ENCODE assay signal across 9 mouse cellular contexts in genomic region chr12:7978190-7978884, GRCm38 (mm10). TPM values are rescaled to one million over a fixed set of nuclear protein-coding genes. Genes with fewer than 3 reads are reported as not detected.
DNase-seq lines count a peak whose midpoint lies in the region; ATAC-seq and TF ChIP-seq lines count a peak whose summit lies in the region.
"Had no signal": no experiment of that assay in that cellular context is flagged by ENCODE, and none has a peak within 500 bp of the region (broad histone marks: within the 10 kb centered on the region; RNA-seq: fewer than 3 reads in every experiment).

No protein-coding gene starts in this region.

- no peaks in the 10 kb centered on the region for H3K79me2 ChIP-seq in MEL (ENCODE audit: control insufficient read depth, insufficient read depth, low read length, poor library complexity)

- no peak overlapping the region for H3K4me2 ChIP-seq in forebrain, embryonic 15.5 days (replicated peaks)
- H3K4me2 ChIP-seq: limb, embryonic 15.5 days had no signal

- peak; percentile 87 for ATAC-seq in forebrain, embryonic 15.5 days (replicated peaks)

- no peaks in the 10 kb centered on the region for H3K4me1 ChIP-seq in MEL (ENCODE audit: control insufficient read depth in 1 of 2, insufficient read depth in 2 of 2, low read length in 2 of 2)
- peaks cover 4% of the 10 kb centered on the region for H3K4me1 ChIP-seq in forebrain, embryonic 15.5 days
- peaks cover 10% of the 10 kb centered on the region; the same call in 1 of the 2 replicates for H3K4me1 ChIP-seq in hindbrain, embryonic 10.5 days (replicated peaks)
- no peaks in the 10 kb centered on the region for H3K4me1 ChIP-seq in lung, adult 2 months (ENCODE audit: control insufficient read depth, insufficient read depth, low read length)
- H3K4me1 ChIP-seq: limb, embryonic 15.5 days had no signal

- TF ChIP-seq RAD21 in MEL (IDR thresholded peaks at IDR 0.05; ENCODE audit: low read depth, low read length): peak; percentile 88

- H3K4me3 ChIP-seq in MEL (ENCODE audit: control insufficient read depth in 1 of 2, insufficient read depth in 1 of 2, low read depth in 2 of 2, low read length in 2 of 2): no peak overlapping the region
- H3K4me3 ChIP-seq in forebrain, embryonic 15.5 days: no peak overlapping the region
- H3K4me3 ChIP-seq in hindbrain, embryonic 10.5 days: no peak overlapping the region
- no peak overlapping the region for H3K4me3 ChIP-seq in lung, adult 2 months (replicated peaks; ENCODE audit: extremely low read depth, low read depth, low read length)
- H3K4me3 ChIP-seq: limb, embryonic 15.5 days had no signal

- peak; percentile 79 to 89 (median 80) for TF ChIP-seq CTCF in MEL (IDR thresholded peaks at IDR 0.05 in 2 of 3, conservative IDR thresholded peaks at IDR 0.05 in 1 of 3; ENCODE audit: control insufficient read depth in 1 of 3, insufficient read depth in 1 of 3, low read depth in 2 of 3, low read length in 3 of 3, poor library complexity in 1 of 3, severe bottlenecking in 1 of 3)
- TF ChIP-seq CTCF in lung, adult 2 months (IDR thresholded peaks at IDR 0.05; ENCODE audit: insufficient read depth, low read length): peak; percentile 91

- peaks cover 0 to 3% of the 10 kb centered on the region in 2 experiments; a peak in 1 of 4 replicates for H3K27me3 ChIP-seq in MEL (ENCODE audit: control insufficient read depth in 1 of 2, insufficient read depth in 2 of 2, low read length in 2 of 2)
- no peaks in the 10 kb centered on the region for H3K27me3 ChIP-seq in forebrain, embryonic 15.5 days
- peaks cover 5% of the 10 kb centered on the region for H3K27me3 ChIP-seq in hindbrain, embryonic 10.5 days (ENCODE audit: insufficient read depth, poor library complexity, severe bottlenecking)

- no peak for TF ChIP-seq POLR2A in MEL (IDR thresholded peaks at IDR 0.05; ENCODE audit: control insufficient read depth in 1 of 2, insufficient read depth in 1 of 2, low read depth in 1 of 2, low read length in 2 of 2, poor library complexity in 1 of 2)
- TF ChIP-seq POLR2A in lung, adult 2 months (IDR thresholded peaks at IDR 0.05; ENCODE audit: borderline replicate concordance, extremely low read depth, low read depth, low read length): no peak

- H3K9ac ChIP-seq in MEL (ENCODE audit: control insufficient read depth, low read depth, low read length, poor library complexity, severe bottlenecking): no peak overlapping the region
- H3K9ac ChIP-seq in forebrain, embryonic 15.5 days (replicated peaks): no peak overlapping the region
- H3K9ac ChIP-seq: limb, embryonic 15.5 days had no signal

- DNase-seq in MEL (ENCODE audit: low read depth, low spot score): peak; percentile 43
- peak; percentile 22 for DNase-seq in cerebellum, adult 11 months
- DNase-seq in hindbrain, embryonic 10.5 days (ENCODE audit: low spot score): peak; percentile 77
- DNase-seq in layer of hippocampus, adult 8-10 months (ENCODE audit: low spot score in 2 of 2): peak; percentile 39 to 74
- peak; percentile 62 for DNase-seq in lung, adult 2 months
- DNase-seq in ovary, postnatal 10 days (ENCODE audit: low spot score): peak; percentile 23
- DNase-seq in thymus, postnatal 36 days: peak; percentile 22 to 23

- H3K9me3 ChIP-seq in MEL (replicated peaks; ENCODE audit: insufficient read depth, low read length): no peaks in the 10 kb centered on the region
- no peaks in the 10 kb centered on the region for H3K9me3 ChIP-seq in forebrain, embryonic 15.5 days
- no peaks in the 10 kb centered on the region for H3K9me3 ChIP-seq in hindbrain, embryonic 10.5 days
- H3K9me3 ChIP-seq: limb, embryonic 15.5 days had no signal

- no peaks in the 10 kb centered on the region for H3K36me3 ChIP-seq in MEL (ENCODE audit: control insufficient read depth in 1 of 2, insufficient read depth in 2 of 2, low read length in 2 of 2)
- H3K36me3 ChIP-seq in forebrain, embryonic 15.5 days: no peaks in the 10 kb centered on the region
- H3K36me3 ChIP-seq in hindbrain, embryonic 10.5 days: no peaks in the 10 kb centered on the region
- H3K36me3 ChIP-seq: limb, embryonic 15.5 days had no signal

- no peak for TF ChIP-seq EP300 in MEL (IDR thresholded peaks at IDR 0.05; ENCODE audit: low read depth in 1 of 2, low read length in 2 of 2)

- no peak overlapping the region for H3K27ac ChIP-seq in MEL (ENCODE audit: control insufficient read depth, low read depth, low read length)
- no peak overlapping the region for H3K27ac ChIP-seq in forebrain, embryonic 15.5 days (replicated peaks)
- no peak overlapping the region; the same call in 1 of the 2 replicates for H3K27ac ChIP-seq in hindbrain, embryonic 10.5 days
- H3K27ac ChIP-seq: limb, embryonic 15.5 days had no signal

- WGBS in forebrain, embryonic 15.5 days: 46% methylated on average over 13 of the region's 13 CpGs
- 42% methylated on average over 13 of the region's 13 CpGs for WGBS in hindbrain, embryonic 10.5 days
- 48% methylated on average over 13 of the region's 13 CpGs for WGBS in lung, adult 2 months

TF ChIP-seq in MEL, 35 proteins besides CTCF, POLR2A, EP300 and RAD21:
- peak; percentile 14; the same call in 1 of the 2 replicates for TF ChIP-seq ELF1 (IDR thresholded peaks at IDR 0.05; ENCODE audit: low read depth, low read length)
- no peak for TF ChIP-seq USF1 (IDR thresholded peaks at IDR 0.05; ENCODE audit: low read depth, low read length)
- TF ChIP-seq MYC (IDR thresholded peaks at IDR 0.05; ENCODE audit: low read depth, low read length): no peak
- TF ChIP-seq HCFC1 (IDR thresholded peaks at IDR 0.05; ENCODE audit: low read depth, low read length): no peak
- peak; percentile 73 for TF ChIP-seq SMC3 (IDR thresholded peaks at IDR 0.05; ENCODE audit: low read depth, low read length)
- TF ChIP-seq ZC3H11A (IDR thresholded peaks at IDR 0.05; ENCODE audit: low read depth, low read length): peak; percentile 64
- no peak for TF ChIP-seq TBP (IDR thresholded peaks at IDR 0.05; ENCODE audit: low read depth, low read length)
TF ChIP-seq in MEL: peak in this region for 3.

RNA-seq across cellular contexts. Expression of gene Apob, which starts 0.9 kb away (rescaled TPM):
- not detected in 2 replicates for total RNA-seq in MEL (2012; rRNA removed)
- not detected for polyA plus RNA-seq in MEL (2012; ENCODE audit: insufficient read depth in 1 of 2, insufficient read length in 2 of 2, low read depth in 1 of 2, low replicate concordance in 2 of 2, missing spikeins in 1 of 2)
- polyA plus RNA-seq in forebrain, embryonic 15.5 days (2015; fragmentation: Nextera tagmentation; extraction: Ambion mirVana): 0.05 and 0.06 TPM in 2 replicates
- polyA plus RNA-seq in hindbrain, embryonic 10.5 days (2016; fragmentation: Nextera tagmentation; extraction: Ambion mirVana): 0.11 and 0.43 TPM in 2 replicates
- total RNA-seq in layer of hippocampus, adult 8-10 months (2022): not detected
- polyA plus RNA-seq in lung, adult 2 months (2012; rRNA removed): 0.16 and 0.32 TPM in 2 replicates

Comparison
In these comparisons a context has a peak if more than half of its experiments do, and no peak if none do; other contexts are left out.
1. DNase-seq: peak in every context shown above with its lines; median percentile 77 in hindbrain, embryonic 10.5 days; 62 in lung, adult 2 months; 56 in layer of hippocampus, adult 8-10 months; 43 in MEL; 23 in ovary, postnatal 10 days; 22 in thymus, postnatal 36 days; 22 in cerebellum, adult 11 months.